Mouse (Mus musculus) limb, embryonic 15.5 days (tissue): ENCODE data around the gene Pianp. TPM values are rescaled to one million over a fixed set of nuclear protein-coding genes. Genes with fewer than 3 reads are reported as not detected.

ENCODE experiments used
- ATAC-seq: fragments of 200-750 bp; cut with Nextera tagmentation; 2 replicates; pipeline ENCODE4 v1.8.0; 2017; ENCODE audit warnings: low read depth, moderate TSS enrichment; ENCODE audit not compliant: insufficient number of reproducible peaks, low FRiP score, low TSS enrichment
- H3K27ac ChIP-seq: fragments of 300-500 bp; sonication (generic); 2 replicates; pipeline ENCODE4 v1.5.1; 2015; ENCODE audit warnings: moderate library complexity, mild to moderate bottlenecking, inconsistent platforms
- H3K27me3 ChIP-seq: fragments of 300-500 bp; sonication (generic); 2 replicates; pipeline ENCODE4 v1.6.1; 2015; ENCODE audit warnings: inconsistent platforms
- H3K36me3 ChIP-seq: fragments of 300-500 bp; sonication (generic); 2 replicates; pipeline ENCODE4 v1.6.1; 2015; ENCODE audit warnings: inconsistent platforms
- H3K4me1 ChIP-seq: fragments of 300-500 bp; sonication (generic); 2 replicates; pipeline ENCODE4 v1.6.1; 2015; ENCODE audit warnings: inconsistent platforms
- H3K4me2 ChIP-seq: fragments of 300-500 bp; sonication (generic); 2 replicates; pipeline ENCODE4 v1.6.1; 2015; ENCODE audit warnings: mild to moderate bottlenecking, inconsistent platforms
- H3K4me3 ChIP-seq: fragments of 300-500 bp; sonication (generic); 2 replicates; pipeline ENCODE4 v1.5.1; 2015; ENCODE audit warnings: mild to moderate bottlenecking, inconsistent platforms
- H3K9ac ChIP-seq: fragments of 300-500 bp; sonication (generic); 2 replicates; pipeline ENCODE4 v1.6.1; 2015; ENCODE audit warnings: inconsistent platforms
- H3K9me3 ChIP-seq: fragments of 300-500 bp; sonication (generic); 2 replicates; pipeline ENCODE4 v1.6.1; 2016; ENCODE audit warnings: inconsistent platforms
- WGBS: fragments of 180-500 bp; shearing (Covaris S2); methylation state at CpG from one replicate; pipeline ENCODE4 v1.1.7; 2015; 5-methylcytosine and 5-hydroxymethylcytosine counted together
- polyA plus RNA-seq: library from polyadenylated mRNA; unstranded; fragments of >200 nt; fragmentation: Nextera tagmentation; extraction: Ambion mirVana; gene quantifications from 2 replicates; pipeline ENCODE4 v1.2.1, GENCODE M21; 2015

The Pianp gene
- 20.8 and 21.3 TPM in 2 replicates for polyA plus RNA-seq

- Histone ChIP-seq H3K27me3 (peaks cover 87% of the 10 kb centered on the region), H3K27ac (peak within 1 kb of the TSS; percentile 34), H3K9me3 (no peaks in the 10 kb centered on the region), H3K4me1 (peaks cover 31% of the 10 kb centered on the region), H3K4me3 (peak within 1 kb of the TSS; percentile 65), H3K9ac (peak within 1 kb of the TSS; percentile 64), H3K4me2 (peak within 1 kb of the TSS; percentile 98), H3K36me3 (peaks cover 13% of the 10 kb centered on the region; the same call in 1 of the 2 replicates)
- 0 out of 2 replicates have a peak, but pooled peaks have one; percentile 49 for ATAC-seq
- WGBS = under 1% methylated on average over 76 of the region's 78 CpGs
Measured at GRCm38 (mm10) chr6:124996551-124997501, at the start of gene Pianp. TSS of gene Pianp (plus strand) at chr6:124996694.

GRCm38 (mm10) chr6:124953991-124954715, 42.3 kb upstream of the Pianp start:
- Histone ChIP-seq H3K9me3 (no peaks in the 10 kb centered on the region), H3K4me2 (no peak overlapping the region), H3K4me1 (no peaks in the 10 kb centered on the region), H3K27me3 (no peaks in the 10 kb centered on the region), H3K36me3 (peaks cover 37% of the 10 kb centered on the region), H3K9ac (no peak overlapping the region), H3K4me3 (no peak overlapping the region), H3K27ac (no peak overlapping the region)
- ATAC-seq = no peak
- 87% methylated on average over 2 of the region's 2 CpGs for WGBS

DNA sequence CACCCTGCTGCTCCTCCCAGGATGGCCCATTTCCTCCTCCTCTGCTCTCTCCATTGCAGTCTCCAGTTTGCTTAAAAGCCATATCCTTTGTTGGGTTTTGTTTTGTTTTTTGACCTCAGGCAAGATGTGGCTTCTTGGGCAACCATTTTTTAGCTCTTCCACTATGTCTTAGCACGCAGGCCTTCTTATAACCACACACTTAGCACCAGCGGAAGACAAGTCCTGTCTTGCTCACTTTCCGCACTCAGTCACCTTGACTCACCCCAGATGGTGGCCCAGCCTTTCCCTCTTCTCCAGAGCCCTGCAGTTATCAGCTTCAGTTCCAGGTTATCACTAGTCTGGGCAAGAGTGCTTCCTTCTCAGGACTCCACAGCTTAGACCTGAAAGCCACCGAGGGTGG, 41.3 kb upstream of the Pianp start:
- no peak overlapping the region for H3K27ac ChIP-seq
- no peak for ATAC-seq
- peaks cover 48% of the 10 kb centered on the region for H3K36me3 ChIP-seq
- no peak overlapping the region for H3K4me2 ChIP-seq
- H3K9ac ChIP-seq = no peak overlapping the region
- WGBS = 82% methylated on average over 4 of the region's 4 CpGs
- H3K4me3 ChIP-seq = no peak overlapping the region
- no peaks in the 10 kb centered on the region for H3K4me1 ChIP-seq
- H3K9me3 ChIP-seq = no peaks in the 10 kb centered on the region
- H3K27me3 ChIP-seq = no peaks in the 10 kb centered on the region

DNA sequence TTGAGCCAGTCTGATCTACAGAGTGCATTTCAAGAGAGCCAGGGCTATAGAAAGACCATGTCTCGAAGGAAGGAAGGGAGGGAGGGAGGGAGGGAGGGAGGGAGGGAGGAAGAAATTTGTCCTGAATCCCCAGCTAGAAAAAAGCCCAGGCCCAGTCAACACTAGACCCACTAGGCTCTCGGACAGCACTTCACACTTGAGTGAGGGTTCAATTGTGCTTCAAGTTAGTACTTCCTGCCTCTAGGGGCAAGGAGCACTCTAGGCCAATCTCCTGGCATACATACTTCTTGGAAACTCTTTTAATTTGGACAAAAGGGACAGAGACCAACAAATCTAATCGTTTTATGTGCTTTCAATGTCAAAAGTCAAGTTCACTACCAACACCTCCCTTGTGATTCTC, 38.4 kb upstream of the Pianp start:
- no peak for ATAC-seq
- H3K9ac ChIP-seq = no peak overlapping the region
- peaks cover 65% of the 10 kb centered on the region for H3K36me3 ChIP-seq
- H3K27me3 ChIP-seq = no peaks in the 10 kb centered on the region
- H3K4me3 ChIP-seq = no peak overlapping the region
- no peak overlapping the region for H3K4me2 ChIP-seq
- H3K27ac ChIP-seq = no peak overlapping the region
- 81% methylated on average over 3 of the region's 3 CpGs for whole genome bisulfite sequencing
- H3K4me1 ChIP-seq = no peaks in the 10 kb centered on the region
- no peaks in the 10 kb centered on the region for H3K9me3 ChIP-seq

DNA sequence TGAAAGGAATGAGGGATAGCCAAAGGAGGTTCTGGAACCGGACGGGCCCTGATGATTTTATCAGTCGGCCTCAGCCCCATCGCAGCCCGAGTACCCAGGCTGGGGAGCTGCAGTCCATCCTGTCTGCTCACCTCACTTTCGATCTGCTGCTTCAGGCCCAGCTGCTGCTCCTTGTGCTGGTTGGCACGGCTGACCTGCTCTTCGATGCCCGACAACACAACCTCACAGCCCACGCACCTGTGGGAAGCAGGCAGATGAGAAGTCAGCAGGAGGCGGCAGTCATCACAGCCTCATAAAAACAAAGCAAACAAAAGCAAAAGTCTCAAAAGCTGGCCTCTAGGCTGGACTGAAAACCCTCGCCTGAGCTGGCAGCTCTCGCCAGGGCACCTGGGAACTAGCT, 36.5 kb upstream of the Pianp start:
- H3K9me3 ChIP-seq = no peaks in the 10 kb centered on the region

GRCm38 (mm10) chr6:124961021-124961420, 35.5 kb upstream of the Pianp start:
- peaks cover 12% of the 10 kb centered on the region; the same call in 1 of the 2 replicates for H3K4me1 ChIP-seq
- ATAC-seq = no peak
- WGBS = 93% methylated on average over 12 of the region's 12 CpGs
- no peaks in the 10 kb centered on the region for H3K9me3 ChIP-seq
- no peaks in the 10 kb centered on the region for H3K27me3 ChIP-seq
- H3K4me2 ChIP-seq = no peak overlapping the region
- H3K4me3 ChIP-seq = no peak overlapping the region
- peaks cover 57% of the 10 kb centered on the region for H3K36me3 ChIP-seq
- no peak overlapping the region for H3K9ac ChIP-seq
- no peak overlapping the region for H3K27ac ChIP-seq

More for the DNA sequence above, 36.5 kb upstream of the Pianp start:
- no peak overlapping the region for H3K4me3 ChIP-seq
- no peak for ATAC-seq
- no peak overlapping the region for H3K9ac ChIP-seq
- peaks cover 61% of the 10 kb centered on the region for H3K36me3 ChIP-seq
- H3K4me1 ChIP-seq = peaks cover 9% of the 10 kb centered on the region; the same call in 1 of the 2 replicates
- no peak overlapping the region for H3K27ac ChIP-seq
- H3K27me3 ChIP-seq = no peaks in the 10 kb centered on the region
- WGBS = 89% methylated on average over 13 of the region's 13 CpGs
- no peak overlapping the region for H3K4me2 ChIP-seq

- Histone ChIP-seq H3K27ac (peak overlapping the region; percentile 93), H3K9me3 (no peaks in the 10 kb centered on the region), H3K27me3 (no peaks in the 10 kb centered on the region), H3K4me1 (peaks cover 17% of the 10 kb centered on the region; the same call in 1 of the 2 replicates), H3K36me3 (peaks cover 27% of the 10 kb centered on the region), H3K9ac (peak overlapping the region; percentile 77), H3K4me3 (peak overlapping the region; percentile 62), H3K4me2 (peak overlapping the region; percentile 92)
- 24% methylated on average over 16 of the region's 16 CpGs for WGBS
- peak; percentile 42; the same call in 1 of the 2 replicates for ATAC-seq
Measured at GRCm38 (mm10) chr6:124964638-124965037, 31.9 kb upstream of the Pianp start.

GRCm38 (mm10) chr6:124965088-124965719, 31.3 kb upstream of the Pianp start, which contains the start of gene Cops7a:
TSS of gene Cops7a (minus strand) at chr6:124965538.
- Histone ChIP-seq H3K9ac (peak within 1 kb of the TSS; percentile 77), H3K4me1 (peaks cover 17% of the 10 kb centered on the region; the same call in 1 of the 2 replicates), H3K9me3 (no peaks in the 10 kb centered on the region), H3K4me3 (peak within 1 kb of the TSS; percentile 62), H3K27ac (peak within 1 kb of the TSS; percentile 93), H3K27me3 (no peaks in the 10 kb centered on the region), H3K36me3 (peaks cover 21% of the 10 kb centered on the region), H3K4me2 (peak within 1 kb of the TSS; percentile 92)
- ATAC-seq = peak; percentile 92
- WGBS = under 1% methylated on average over 68 of the region's 68 CpGs

GRCm38 (mm10) chr6:124965747-124966146, 30.7 kb upstream of the Pianp start:
- 13% methylated on average over 15 of the region's 15 CpGs for WGBS
- H3K9ac ChIP-seq = peak overlapping the region; percentile 77
- no peak for ATAC-seq
- H3K36me3 ChIP-seq = peaks cover 16% of the 10 kb centered on the region
- peak overlapping the region; percentile 93 for H3K27ac ChIP-seq
- peak overlapping the region; percentile 62 for H3K4me3 ChIP-seq
- peaks cover 17% of the 10 kb centered on the region; the same call in 1 of the 2 replicates for H3K4me1 ChIP-seq
- no peaks in the 10 kb centered on the region for H3K9me3 ChIP-seq
- no peaks in the 10 kb centered on the region for H3K27me3 ChIP-seq
- peak overlapping the region; percentile 92 for H3K4me2 ChIP-seq

DNA sequence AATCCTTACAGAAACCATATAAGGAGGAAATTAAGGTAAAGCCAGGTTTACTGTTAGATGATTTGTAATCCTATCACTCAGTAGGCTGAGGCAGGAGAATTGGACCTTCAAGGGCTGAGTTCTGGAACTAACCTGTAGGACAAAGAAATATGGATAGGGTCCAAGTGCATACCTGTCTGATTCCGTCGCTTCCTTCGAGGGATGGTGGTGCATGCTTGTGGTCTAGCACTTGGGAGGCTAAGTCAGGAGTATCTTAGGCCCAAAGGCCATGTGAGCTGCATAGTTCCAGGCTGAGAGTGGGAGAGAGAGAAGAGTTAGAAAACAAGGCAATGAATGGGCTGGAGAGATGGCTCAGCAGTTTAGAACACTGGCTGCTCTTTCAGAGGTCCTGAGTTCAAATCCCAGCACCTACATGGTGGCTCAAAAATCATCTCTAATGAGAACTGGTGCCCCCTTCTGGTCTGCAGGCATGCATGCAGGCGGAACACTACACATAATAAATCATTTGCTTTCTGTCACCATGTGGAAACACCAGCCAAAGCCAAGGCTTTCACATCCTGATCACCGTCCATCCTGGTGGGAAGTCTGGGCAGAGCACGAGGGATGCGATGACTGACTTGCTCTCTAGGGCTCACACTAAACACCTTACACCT, 29.9 kb upstream of the Pianp start:
- WGBS = 94% methylated on average over 7 of the region's 7 CpGs
- Histone ChIP-seq H3K4me3 (peak overlapping the region; percentile 62), H3K27ac (no peak overlapping the region), H3K9me3 (no peaks in the 10 kb centered on the region), H3K27me3 (no peaks in the 10 kb centered on the region), H3K4me2 (peak overlapping the region; percentile 92), H3K4me1 (peaks cover 17% of the 10 kb centered on the region; the same call in 1 of the 2 replicates), H3K9ac (no peak overlapping the region), H3K36me3 (peaks cover 7% of the 10 kb centered on the region)
- ATAC-seq = no peak

DNA sequence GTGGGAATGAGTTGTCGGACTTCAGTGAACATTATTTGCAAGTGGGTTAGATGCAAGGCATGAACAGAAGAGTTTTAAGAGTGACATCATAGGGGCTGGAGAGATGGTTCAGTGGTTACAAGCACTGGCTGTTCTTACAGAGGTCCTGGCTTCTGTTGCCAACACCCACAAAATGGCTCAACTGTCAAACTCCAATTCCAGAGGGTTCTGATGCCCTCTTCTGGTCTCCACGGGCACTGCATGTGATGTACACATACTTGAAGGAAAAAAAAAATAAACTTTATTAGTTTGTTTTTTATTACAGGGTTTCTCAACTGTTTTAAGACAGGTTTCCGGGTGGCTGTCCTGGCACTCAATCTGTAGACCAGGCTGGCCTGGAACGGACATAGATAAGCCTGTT, 28.7 kb upstream of the Pianp start:
- H3K4me1 ChIP-seq = peaks cover 17% of the 10 kb centered on the region; the same call in 1 of the 2 replicates
- no peak for ATAC-seq
- no peak overlapping the region for H3K9ac ChIP-seq
- H3K4me2 ChIP-seq = no peak overlapping the region
- H3K4me3 ChIP-seq = no peak overlapping the region
- H3K27ac ChIP-seq = no peak overlapping the region
- H3K27me3 ChIP-seq = no peaks in the 10 kb centered on the region
- 65% methylated on average over 4 of the region's 4 CpGs for WGBS
- no peaks in the 10 kb centered on the region for H3K9me3 ChIP-seq
- H3K36me3 ChIP-seq = peaks cover 4% of the 10 kb centered on the region; the same call in 1 of the 2 replicates
